Mouse (Mus musculus) ovary, adult 18-20 months (tissue): ENCODE measurements around the gene Cct7.

Experiments used
- DNase-seq: peaks from one replicate; pipeline ENCODE4 v3.0.0; 2022; ENCODE audit warnings: low spot score, mixed read lengths

Cct7 gene

GRCm38 (mm10) chr6:85452816-85453215 lies 1.5 kb downstream of the Cct7 start:
- DNase-seq = no peak

GRCm38 (mm10) chr6:85459621-85460020 lies 8.3 kb downstream of the Cct7 start:
- no peak for DNase-seq

- DNase-seq = no peak
Measured at GRCm38 (mm10) chr6:85465381-85465780, 14.1 kb downstream of the Cct7 start.

GRCm38 (mm10) chr6:85469660-85470430 lies 18.5 kb downstream of the Cct7 start:
- DNase-seq = no peak

GRCm38 (mm10) chr6:85471962-85472361 lies 20.6 kb downstream of the Cct7 start:
- no peak for DNase-seq

GRCm38 (mm10) chr6:85472542-85472941 lies 21.2 kb downstream of the Cct7 start:
- DNase-seq = no peak

GRCm38 (mm10) chr6:85475581-85475980 lies 24.3 kb downstream of the Cct7 start:
- no peak for DNase-seq

- DNase-seq = no peak
Measured at GRCm38 (mm10) chr6:85477366-85477917, 26.1 kb downstream of the Cct7 start.

- DNase-seq = no peak
Measured at GRCm38 (mm10) chr6:85478416-85478815, 27.1 kb downstream of the Cct7 start.

- no peak for DNase-seq
Measured at GRCm38 (mm10) chr6:85479979-85480378, 28.7 kb downstream of the Cct7 start.

GRCm38 (mm10) chr6:85480685-85481084 lies 29.4 kb downstream of the Cct7 start:
- no peak for DNase-seq

GRCm38 (mm10) chr6:85483843-85484721 lies 32.8 kb downstream of the Cct7 start:
- no peak for DNase-seq

- DNase-seq = no peak
Measured at GRCm38 (mm10) chr6:85485738-85486137, 34.4 kb downstream of the Cct7 start.

GRCm38 (mm10) chr6:85488510-85488909 lies 37.2 kb downstream of the Cct7 start:
- DNase-seq = no peak

GRCm38 (mm10) chr6:85489717-85490116 lies 38.4 kb downstream of the Cct7 start:
- no peak for DNase-seq

GRCm38 (mm10) chr6:85490252-85490651 lies 38.9 kb downstream of the Cct7 start:
- no peak for DNase-seq

GRCm38 (mm10) chr6:85491606-85492005 lies 40.3 kb downstream of the Cct7 start:
- no peak for DNase-seq

GRCm38 (mm10) chr6:85496976-85497375 lies 45.7 kb downstream of the Cct7 start:
- DNase-seq = no peak

GRCm38 (mm10) chr6:85498147-85498546 lies 46.8 kb downstream of the Cct7 start:
- no peak for DNase-seq

GRCm38 (mm10) chr6:85500416-85500815 lies 49.1 kb downstream of the Cct7 start:
- no peak for DNase-seq

GRCm38 (mm10) chr6:85501571-85502102 lies 50.3 kb downstream of the Cct7 start:
- DNase-seq = no peak

GRCm38 (mm10) chr6:85502103-85502910 lies 51.0 kb downstream of the Cct7 start:
- no peak for DNase-seq
